Mouse (Mus musculus): ENCODE data around the gene Edem3.
A peak's percentile ranks its signal among the peaks of the same experiment; 100 is the strongest.

Gene Edem3

DNA sequence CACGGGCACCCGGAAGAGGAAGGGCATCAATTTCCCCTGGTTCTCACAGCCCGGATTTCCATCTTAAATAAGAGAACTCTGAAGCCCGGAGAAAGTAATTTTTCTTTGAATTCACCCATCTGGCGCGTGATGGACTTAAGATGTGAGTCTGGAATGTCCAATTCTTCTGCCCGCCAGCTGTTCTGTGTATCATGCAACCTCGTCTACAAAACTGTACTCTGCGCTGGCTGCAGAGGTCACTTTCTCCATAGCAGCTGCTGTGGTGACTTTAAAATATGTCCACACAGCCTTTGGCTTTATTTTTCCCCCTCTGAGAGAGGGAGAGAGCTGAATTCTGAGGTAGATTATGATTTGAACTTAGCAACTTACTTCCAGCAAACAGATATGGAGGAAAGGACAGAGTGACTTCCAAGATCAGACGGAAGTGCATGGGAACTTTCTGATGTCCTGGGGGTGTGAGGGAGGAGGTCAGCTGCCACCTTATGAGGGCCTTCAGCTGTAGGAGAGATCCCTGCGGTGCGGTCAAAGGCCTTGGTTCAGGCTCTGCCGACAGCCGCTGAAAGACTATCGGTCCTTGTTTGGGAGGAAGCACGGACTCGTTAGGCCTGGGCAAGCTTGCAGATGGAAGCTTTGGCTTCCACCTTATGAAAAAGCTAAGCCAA, 108.1 kb downstream of the Edem3 start:
- no peak for DNase-seq (ENCODE audit: low spot score)

- peak; percentile 49 for DNase-seq (ENCODE audit: low spot score)
Observed at GRCm38 (mm10) chr1:151863797-151864147, 108.6 kb downstream of the Edem3 start.

DNA sequence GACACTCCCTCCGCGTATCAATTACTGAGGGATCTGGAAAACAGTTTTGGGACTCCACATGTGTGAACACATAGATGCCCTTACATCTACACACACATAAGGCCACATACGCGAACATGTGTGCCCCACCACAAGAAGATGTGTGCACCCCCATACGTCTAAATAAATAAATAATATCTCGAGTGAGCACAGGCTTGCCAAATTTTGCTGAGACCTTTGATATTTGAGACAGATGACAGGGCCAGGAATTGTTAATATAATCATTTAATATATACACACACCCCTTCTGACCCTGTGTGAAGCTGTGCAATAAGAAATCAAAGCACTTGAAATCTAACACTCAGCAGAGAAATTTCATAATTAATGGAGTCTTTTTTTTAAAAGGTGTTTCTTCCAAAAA, 109.2 kb downstream of the Edem3 start:
- DNase-seq (ENCODE audit: low spot score): no peak

Measured in ovary, adult 18-20 months (tissue).